Mouse (Mus musculus) kidney, adult 18-20 months (tissue): Measurements from ENCODE around the gene Slc15a5.

Source experiments
- DNase-seq: peaks from one replicate; pipeline ENCODE4 v3.0.0; 2021

Slc15a5 gene

DNA sequence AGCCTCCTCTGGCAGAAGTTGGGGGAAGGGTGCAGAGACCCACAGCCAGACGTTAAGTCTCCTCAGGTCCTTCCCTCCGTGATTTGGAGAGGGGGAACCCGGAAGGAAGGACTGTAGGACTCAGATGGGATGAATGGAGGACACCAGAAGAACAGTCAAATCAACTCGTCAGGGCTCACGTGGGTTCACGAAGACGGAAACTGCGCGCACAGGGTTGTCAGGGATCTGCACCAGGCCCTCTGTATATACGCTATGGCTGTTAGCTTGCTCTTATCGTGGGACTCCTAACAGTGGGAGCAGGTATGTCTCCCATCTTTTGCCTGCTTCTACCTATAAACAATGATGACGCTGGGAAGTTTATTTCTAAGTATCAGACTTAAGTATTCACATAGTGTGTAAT, 24.8 kb downstream of the Slc15a5 start:
- DNase-seq = no peak

DNA sequence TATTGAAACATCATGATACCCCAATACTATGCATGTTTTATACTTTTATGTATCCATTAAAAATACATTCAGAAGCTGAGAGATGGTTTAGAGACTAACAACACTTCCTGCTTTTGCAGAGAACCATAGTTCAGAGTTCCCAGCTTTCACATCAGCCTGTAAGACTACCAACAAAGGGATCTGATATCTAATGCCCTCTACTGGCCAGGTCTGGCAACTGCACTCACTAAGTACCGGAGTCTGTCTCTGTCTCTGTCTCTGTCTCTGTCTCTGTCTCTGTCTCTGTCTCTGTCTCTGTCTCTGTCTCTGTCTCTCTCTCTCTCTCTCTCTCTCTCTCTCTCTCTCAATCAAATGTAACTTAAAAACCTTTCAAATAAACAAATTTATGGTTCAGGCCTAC, 25.6 kb downstream of the Slc15a5 start:
- DNase-seq = peak; percentile 48

DNA sequence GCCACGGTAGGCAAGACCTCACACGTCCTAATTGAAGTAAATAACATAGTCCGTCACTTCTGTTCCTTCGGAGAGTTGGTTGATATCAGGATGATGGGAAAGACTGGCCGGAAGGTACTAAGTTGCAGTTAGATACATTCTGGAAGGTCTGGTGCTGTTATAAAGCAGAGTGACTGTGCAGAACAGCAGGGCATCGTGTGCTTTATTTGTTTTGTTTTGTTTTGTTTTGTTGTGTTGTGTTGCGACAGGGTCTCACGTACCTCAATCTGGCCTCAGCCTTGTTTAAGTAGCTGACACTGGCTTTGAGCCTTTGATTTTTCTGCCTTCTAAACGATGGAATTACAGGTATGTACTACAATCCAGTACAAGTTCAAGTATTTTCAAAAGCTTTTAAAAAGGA, 26.0 kb downstream of the Slc15a5 start:
- no peak for DNase-seq

DNA sequence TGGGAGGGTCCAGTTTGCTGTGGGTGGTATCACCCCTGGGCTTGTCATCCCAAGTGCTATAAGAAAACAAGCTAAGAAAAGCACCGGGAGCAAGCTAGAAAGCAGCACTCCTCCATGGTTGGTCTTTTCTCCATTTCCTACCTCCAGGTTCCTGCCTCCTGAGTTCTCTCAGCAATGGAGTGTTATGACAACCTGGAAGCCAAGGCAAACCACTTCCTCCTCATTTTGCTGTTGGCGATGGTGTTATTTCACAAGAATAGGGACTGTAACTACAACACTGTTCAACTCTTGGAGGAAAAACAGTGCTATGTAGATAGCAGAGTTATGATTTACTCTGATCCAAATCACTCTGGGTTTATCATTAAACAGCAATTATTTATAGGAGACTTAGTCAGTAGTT, 34.4 kb downstream of the Slc15a5 start:
- DNase-seq = no peak

DNA sequence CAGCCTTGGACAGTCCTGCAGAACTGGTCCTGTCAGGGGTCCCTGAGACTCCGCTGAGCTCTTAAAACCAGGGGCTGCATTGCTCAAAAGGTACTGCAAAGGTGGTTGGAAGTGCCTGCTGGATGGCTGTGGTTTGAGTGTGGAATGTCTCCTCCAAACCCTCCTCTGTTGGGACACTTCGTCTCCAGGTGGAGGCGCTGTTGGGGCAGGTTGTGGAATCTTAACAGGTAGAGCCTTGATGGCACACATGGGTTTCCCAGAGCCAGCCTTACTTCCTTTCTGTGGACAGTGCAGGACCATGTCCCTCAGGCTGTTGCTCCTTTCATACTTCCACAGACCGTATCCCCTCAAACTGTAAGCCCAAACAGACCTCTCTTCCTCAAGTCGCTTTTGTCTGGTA, 36.8 kb downstream of the Slc15a5 start:
- no peak for DNase-seq

DNA sequence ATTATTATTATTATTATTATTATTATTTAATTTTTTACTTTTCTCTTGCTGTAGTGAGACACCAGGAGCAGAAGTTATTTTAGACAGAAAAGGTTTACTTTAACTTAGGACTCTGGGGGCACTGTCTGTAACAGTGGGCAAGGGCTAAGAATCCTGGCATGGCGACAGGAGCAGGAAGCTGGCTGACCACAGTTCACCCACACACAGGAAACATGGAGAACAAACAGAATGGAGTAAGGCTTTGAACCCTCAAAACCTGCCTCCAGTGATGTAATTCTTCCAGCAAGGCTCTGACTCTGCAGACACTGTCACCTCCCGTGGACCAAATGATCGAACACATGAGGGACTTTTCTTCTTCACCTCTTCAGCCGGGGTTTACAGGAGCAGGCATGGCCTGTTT, 37.9 kb downstream of the Slc15a5 start:
- no peak for DNase-seq

DNA sequence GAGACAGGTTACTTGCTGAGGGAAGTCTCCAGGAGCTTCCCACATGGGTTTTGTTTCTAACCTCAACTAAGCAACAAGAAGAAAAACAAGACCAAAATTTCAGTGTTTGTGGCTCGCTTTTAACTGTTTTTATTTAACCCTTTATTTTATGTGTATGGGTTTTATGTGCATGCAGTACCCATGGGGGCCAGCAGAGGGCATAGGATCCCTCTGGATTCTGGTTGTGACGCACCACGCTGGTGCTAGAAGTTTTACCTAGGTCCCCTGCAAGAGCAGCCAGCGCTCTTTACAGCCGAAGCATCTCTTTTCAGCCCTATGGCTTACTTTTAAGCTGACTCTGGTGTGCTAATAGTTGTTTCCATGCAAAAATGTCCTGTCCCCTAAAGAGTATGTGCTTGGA, 42.1 kb downstream of the Slc15a5 start:
- no peak for DNase-seq

DNA sequence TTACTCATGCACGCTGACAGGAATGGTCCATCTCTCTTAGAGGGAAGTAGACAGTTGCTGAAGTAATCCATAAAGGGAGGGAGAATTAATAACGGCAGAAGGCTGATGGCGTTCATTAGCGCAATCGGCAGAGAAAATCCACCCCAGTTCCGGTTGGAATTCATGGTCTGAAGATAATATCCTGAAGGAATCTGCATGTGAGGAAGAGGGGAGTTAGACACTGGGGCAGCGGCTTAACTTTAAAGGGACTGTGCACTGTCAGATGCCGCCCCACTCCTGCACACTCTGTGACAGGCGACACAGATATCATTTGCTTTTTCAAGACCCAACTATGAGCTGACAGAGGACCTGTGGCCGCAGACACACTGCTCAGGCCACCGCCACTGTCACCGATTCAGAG, 42.8 kb downstream of the Slc15a5 start:
- DNase-seq = no peak

DNA sequence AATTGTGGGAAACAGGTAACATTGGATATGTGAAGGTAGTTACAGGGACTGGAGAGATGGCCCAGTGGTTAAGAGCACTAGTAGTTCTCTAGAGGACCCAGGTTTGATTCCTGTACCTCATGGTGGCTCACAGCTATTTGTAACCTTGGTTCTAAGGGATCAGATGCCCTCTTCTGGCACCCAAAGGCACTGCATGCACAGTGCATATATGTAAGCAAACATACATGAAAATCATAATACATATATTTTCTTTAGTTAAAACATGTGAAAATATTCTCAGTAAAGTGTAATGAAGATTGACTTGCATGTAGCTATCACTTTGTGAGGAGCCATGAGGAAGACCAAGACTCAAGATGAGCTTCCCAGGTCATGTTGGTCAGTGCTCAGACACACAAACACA, 62.8 kb downstream of the Slc15a5 start:
- DNase-seq = no peak

DNA sequence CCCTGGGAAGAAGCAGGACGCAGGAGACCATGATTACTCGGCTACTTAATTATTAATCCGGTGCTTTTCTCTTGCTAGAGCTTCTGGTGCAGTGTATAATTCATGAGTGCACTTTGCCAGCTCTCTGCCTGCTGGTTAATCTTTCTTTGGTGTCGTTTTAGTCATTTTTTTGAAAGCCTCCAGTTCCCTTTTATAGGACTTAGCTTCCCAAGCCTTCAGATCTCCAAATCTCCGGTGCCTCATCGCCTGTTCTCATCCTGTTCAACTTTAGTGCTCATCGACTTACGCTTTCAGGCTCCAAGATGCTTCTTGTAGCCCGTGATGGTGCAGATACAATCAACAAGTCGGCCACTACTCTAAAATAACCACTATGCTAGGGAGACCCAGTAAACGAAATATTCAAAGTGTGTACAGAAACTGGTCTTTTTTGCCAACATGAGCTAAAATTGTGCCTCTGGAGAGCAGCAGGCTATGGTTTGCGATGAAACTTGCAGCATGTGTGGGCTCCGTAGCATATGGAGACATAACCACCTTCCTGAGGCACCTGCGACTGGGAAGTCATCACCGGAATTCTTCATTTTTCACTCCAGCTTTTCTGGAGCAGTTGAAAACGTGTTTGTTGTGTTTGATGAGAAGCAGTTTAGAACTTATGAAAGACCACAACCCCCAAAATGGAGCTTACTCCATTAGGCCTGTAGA, 64.6 kb downstream of the Slc15a5 start:
- no peak for DNase-seq

DNA sequence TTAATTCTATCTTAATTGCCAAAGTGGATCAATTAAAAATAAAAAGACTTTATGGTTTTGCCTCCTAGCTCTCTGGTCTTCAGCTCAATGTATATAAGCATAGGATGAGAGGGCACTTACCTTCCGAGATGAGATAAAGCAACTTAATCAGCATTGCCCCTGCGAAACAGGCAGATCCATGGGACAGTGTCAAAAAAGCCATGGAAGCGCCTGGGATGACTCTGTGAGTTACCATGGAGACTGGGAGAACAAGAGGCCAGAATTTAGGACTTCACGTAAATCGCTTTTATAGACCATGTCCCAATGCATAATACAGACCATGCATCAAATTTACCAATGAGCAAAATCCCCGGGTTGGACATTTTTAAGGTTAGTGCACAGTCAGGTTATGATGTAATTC, 67.8 kb downstream of the Slc15a5 start:
- no peak for DNase-seq

DNA sequence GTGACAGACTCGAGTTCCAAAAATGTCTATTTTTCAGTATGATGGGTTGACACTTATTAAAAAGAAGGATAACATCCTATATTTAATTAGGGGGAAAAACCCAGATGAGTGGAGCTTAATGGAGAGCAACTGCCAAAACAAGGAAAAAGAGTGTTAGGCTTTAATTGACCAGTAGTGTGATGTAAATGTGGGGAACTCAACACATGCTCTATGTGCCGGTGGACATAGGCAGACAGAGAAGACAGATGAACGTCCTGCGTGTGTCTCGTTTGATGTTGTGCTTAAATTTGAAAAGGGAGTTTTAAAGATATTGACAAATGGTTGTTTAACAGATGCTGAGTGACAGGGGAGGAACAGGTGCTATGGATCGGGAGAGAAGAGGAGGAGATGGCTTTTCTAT, 72.0 kb downstream of the Slc15a5 start:
- DNase-seq = no peak

DNA sequence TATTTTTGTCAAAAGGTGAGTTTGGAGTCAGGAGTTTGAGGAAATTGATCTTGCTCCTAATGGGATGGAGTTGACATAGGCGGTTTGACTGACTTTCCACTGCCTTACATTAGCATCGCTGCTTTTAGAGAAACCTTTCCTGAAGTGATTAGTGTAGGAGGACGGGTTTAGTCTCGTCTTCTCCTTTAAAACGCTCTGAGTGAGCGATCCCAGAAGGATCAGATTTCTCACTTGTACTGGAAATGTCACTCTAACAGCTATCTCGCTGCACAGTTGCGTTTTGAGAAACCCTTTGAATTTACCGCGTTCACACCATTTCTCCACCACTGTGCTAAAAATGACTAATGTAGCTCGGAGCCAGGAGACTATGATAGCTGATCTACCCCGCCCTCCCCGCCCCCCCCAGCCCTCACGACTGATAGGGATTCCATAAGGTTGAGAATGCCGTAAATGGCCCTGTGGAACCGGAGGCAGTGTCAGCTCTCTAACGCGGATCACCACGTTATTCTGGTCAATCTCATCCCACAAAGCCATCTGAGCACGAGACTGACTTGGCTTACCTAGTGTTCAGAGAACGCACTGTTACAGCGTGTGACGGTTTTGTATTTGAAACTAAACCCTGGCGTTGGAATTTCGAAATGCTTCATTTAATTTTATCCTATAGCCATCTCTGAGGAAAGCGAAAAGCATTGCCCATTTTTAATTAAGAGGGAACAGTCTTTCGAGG, 73.0 kb downstream of the Slc15a5 start:
- DNase-seq = no peak

DNA sequence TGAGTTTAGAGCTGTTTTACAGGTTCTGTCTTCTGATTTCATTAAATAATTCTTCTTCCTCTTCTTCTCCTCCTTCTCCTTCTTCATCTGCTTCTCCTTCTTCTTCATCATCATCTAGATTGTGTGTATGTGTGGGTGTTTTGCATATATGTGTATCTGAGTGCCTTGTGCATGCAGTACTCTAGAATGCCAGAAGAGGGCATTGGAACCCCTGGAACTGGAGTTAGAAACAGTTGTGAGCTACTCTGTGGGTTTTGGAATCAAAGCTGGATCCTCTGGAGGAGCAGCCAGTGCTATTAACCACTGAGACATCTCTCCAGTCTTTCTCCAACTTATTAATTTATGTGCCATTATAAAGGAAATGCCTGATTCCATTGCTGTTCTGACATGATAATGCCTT, 89.9 kb downstream of the Slc15a5 start:
- no peak for DNase-seq

DNA sequence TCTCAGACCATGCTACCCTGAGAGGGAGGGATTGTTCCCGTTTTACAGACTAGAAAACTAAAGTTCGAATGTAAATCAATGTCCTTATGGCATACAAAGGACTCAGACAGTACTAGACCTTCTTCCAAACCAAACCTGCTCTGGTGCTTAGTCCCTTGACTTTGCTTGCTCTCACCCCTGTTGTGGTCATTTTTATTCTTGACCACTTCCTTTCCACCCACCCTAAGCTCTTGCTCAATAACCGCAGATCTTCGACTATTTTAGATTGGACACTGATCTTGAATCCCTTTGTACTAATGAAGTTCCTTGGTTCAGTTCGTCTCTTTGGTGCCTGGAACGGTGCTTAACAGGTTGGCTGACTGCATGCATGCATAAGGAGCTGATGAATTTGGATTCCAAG, 94.5 kb downstream of the Slc15a5 start:
- DNase-seq = no peak

DNA sequence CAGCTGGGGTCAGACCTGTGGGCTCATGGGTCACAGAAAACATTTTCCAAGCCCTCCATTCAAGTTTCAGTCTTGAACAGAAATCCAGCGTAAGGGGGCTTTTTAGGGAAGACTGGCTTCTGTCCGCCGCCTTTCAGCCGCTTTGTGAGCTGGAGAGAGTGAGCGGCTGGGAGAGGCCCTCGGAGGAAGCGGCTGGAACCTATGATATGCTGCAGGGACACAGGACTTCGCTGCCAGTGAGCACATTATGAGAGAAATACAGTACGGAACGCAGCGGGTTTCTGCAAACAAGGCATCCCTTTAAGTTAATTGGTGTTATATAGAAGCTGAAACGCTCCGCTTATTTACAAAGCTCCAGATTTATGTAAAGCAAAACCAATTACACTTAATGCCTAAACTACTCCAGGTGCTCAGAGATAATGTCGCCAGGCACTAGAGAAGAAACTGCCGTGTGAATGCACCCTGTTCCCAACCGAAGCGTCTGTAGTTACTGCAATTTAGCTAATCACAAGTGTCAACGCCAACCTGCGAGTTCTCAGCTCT, 97.5 kb downstream of the Slc15a5 start:
- DNase-seq = no peak

DNA sequence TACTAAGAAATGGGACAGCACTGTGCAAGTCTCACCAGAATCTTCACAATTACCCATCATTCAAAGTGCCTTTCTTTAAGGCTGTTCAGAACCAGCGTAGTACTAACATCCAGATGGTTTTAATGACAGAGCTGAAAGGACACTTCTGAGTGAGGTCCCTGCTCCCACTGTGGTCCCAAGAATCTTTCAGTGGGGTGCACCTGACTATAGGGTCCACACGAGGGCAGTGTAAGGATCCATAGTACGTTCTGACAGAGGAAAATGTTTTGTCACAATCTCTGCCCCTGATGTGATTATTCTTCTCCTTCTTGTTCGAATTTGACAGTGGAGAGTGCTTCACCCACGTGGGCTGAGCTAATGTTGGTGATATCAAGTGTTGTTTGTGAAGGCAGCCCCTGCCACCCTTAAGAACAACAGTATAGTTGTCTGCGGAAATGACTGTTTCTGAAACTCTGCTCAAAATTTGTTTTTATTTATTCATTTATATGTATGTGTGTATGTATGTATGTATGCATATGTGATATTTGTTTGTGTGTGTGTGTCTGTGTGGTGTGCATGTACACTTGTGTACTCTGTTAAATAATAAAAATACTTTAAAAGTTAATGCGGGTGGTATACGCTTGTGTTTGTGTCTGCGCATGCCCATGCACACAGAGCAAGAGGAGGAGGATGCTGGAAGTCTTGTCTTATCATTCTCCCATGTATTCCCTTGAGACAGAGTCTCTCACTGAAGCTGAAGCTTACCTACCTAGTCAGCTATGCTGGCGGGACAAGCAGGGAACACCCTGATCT, 98.6 kb downstream of the Slc15a5 start:
- no peak for DNase-seq

DNA sequence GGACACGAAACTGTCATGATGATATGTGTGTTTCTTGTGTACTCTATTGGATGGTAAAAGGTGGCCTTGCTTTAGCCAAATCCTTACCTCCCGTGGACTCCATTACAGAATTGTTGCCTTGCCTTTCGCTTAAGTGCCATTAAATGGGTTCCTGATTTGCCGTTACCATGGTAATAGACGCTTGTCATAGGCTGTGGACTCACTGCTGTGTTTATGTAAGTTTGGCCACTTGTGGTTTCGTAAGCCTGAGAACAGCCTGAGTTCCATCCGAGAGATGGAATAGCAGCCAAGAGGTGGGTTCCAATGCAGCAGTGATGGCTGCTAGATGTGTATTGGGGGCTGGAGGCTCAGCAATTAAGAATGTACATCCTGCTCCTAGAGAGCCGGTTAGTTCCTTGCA, 99.3 kb downstream of the Slc15a5 start:
- no peak for DNase-seq

DNA sequence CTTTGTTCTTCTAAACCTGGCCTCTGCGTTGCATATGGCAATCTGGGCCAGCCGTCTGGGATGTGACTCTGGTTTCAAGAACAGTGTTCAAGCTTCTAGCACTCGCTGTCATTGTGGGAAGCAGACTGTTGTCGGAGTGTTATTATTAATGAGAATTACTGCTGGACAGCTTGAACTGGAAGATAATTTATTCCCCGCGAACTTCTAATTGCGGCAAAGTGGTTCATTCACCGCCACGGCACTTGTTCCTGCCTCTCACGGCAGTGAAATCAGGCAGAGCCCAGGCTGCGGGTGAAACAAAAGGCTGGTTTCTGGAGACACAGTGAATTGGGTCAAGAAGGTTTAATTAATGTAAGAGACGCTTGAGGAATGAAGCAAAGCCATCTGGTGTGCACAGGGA, 99.9 kb downstream of the Slc15a5 start:
- DNase-seq = no peak

DNA sequence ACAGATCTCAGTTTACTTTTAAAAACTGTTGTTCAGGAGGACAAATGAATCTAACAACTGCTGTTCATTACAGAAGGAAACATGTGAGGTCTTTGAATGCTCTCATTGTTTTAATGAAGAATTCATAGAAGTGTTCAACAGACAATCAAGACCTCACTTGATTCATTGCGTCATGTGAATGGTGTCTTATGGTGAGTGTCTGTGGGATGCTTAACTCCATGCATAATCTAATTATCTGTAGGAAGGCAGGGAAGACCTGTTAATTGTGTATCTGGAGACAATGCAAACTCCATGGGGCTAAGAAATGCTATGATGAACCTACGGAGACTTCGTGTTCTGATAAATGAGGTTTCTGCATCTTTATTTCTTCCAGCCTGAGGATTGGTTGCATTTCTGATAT, 103.7 kb downstream of the Slc15a5 start:
- no peak for DNase-seq

DNA sequence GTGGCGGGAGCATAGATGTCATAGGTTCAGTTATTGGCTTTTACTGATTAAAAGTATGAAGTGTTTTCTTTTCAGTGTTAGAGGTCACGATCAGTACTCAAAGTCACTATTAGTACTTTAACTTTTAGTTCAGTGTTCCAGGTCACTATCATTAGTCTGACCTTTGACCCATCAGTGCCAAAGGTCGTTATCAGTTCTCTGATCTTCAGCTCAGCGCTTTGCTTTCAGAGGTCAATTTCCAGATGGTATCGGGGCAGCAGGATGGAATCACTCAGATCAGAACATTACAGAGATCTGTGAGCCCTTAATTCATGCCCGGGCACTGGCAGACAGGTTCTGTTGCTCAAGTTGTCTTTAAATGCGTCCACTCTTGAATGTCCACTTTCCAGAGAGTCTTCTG, 116.0 kb downstream of the Slc15a5 start:
- no peak for DNase-seq

DNA sequence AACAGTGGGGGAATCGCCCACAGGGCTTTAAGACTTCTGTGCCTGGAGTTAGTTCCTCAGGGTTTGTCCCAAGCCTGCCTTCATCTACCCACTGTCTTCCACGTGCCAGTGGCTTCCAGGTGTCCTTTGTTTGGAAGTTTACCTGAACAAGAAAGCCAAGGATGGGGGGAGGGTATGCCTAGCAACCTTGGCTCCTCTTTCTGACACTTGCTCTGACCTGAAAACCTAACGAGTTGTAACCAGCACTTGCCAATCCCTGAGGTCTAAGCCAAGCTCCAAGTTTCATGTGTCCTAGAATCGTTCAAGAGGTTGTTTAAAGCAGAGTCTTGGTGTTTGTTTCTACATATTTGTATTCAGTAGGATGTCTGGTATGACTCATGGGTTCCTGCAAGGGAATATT, 116.9 kb downstream of the Slc15a5 start:
- no peak for DNase-seq

DNA sequence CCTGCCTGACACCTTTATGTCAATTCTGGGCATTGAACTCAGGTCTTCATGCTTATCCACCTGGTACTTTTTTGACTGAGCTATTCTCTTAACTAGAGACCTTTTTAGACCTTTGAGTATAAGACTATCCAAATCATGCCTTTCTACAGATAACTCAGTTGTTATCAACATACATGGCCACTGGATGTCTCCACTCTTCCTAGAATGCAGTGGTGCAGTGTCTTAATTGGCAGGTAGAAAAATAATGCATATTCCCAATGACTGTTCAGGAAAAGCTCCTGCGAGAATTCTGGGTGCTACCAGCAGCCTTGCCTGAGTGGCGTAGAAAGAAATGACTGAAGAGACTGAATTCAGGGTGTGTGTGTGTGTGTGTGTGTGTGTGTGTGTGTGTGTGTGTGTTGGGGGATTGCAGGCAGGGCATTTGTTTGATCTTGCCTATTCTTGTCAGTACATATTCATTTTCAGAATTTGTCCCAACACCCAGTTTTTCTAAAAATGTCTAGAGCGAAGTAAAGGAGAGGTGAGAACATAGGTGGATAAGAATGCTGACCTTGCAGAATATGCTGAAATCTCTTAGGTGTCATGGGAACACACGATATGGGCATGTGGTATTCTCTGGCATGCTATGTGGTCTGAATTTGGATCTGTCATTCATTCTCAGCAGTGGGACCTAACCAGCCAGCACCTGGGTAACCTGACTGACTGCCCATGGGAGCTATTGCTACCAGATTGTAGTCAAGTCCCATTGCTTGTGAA, 119.5 kb downstream of the Slc15a5 start:
- DNase-seq = no peak
